Mouse (Mus musculus): Measurements from ENCODE around the gene Mbd3. TPM values are rescaled to one million over a fixed set of nuclear protein-coding genes. Genes with fewer than 3 reads are reported as not detected.

Gene Mbd3
- total and polyA plus RNA-seq, 3 experiments = 48.7 to 131 (median 67.0) TPM

- in situ Hi-C loops (cut with MboI; ENCODE audit: low pct_ligation_motif_present, low pct_unique_long_range_greater_than_20kb, low sequenced_read_pairs) (loop anchor here (5.0 kb wide), 1 partner anchor 172 kb away; the partner anchor contains the start of gene Efna2), dilution Hi-C loops (cut with MboI; ENCODE audit: extremely low pct_ligation_motif_present, extremely low pct_unique_long_range_greater_than_20kb, low sequenced_read_pairs) (no loop called here)
- H3K9me3 ChIP-seq (replicated peaks; ENCODE audit: low read length) = no peaks in the 10 kb centered on the region
- DNase-seq (ENCODE audit: extremely low read depth) = no peak
- no peak for TF ChIP-seq E2F4 (IDR thresholded peaks at IDR 0.05; ENCODE audit: insufficient replicate concordance, low read depth, low read length)
- TF ChIP-seq ETS1 (conservative IDR thresholded peaks at IDR 0.05; ENCODE audit: low read depth, low read length) = no peak
- no peak overlapping the region for H3K27ac ChIP-seq (ENCODE audit: insufficient read depth, low read depth)
- H3K36me3 ChIP-seq (replicated peaks in 1 of 2; ENCODE audit: control insufficient read depth in 1 of 2, insufficient read depth in 1 of 2, low read length in 1 of 2) = no peaks in the 10 kb centered on the region
- no peaks in the 10 kb centered on the region for H3K79me2 ChIP-seq (replicated peaks; ENCODE audit: control insufficient read depth, extremely low read depth, insufficient read depth, poor library complexity, severe bottlenecking)
- H3K9ac ChIP-seq (ENCODE audit: insufficient read depth, low read depth) = no peak overlapping the region
- no peak overlapping the region for H3K4me3 ChIP-seq (replicated peaks in 1 of 3; ENCODE audit: low read depth in 2 of 3, low read length in 2 of 3, poor library complexity in 1 of 3)
- H3K4me2 ChIP-seq (ENCODE audit: insufficient read depth, low read depth, poor library complexity, severe bottlenecking) = no peak overlapping the region
- H3K4me1 ChIP-seq (ENCODE audit: control insufficient read depth in 1 of 2, insufficient read depth in 2 of 2) = peaks cover 3 to 10% of the 10 kb centered on the region in 2 experiments
- peaks cover 85% of the 10 kb centered on the region for H3K27me3 ChIP-seq (replicated peaks)
These were observed 50.4 kb downstream of the Mbd3 start for GRCm38 (mm10) chr10:80348981-80349380.

GRCm38 (mm10) chr10:80348244-80348781 lies 51.0 kb downstream of the Mbd3 start, which contains the start of gene Adamtsl5:
Adamtsl5 (minus strand) TSS chr10:80348412.
- Histone ChIP-seq H3K9me3 (replicated peaks; ENCODE audit: low read length) (peaks cover 2% of the 10 kb centered on the region), H3K4me2 (ENCODE audit: insufficient read depth, low read depth, poor library complexity, severe bottlenecking) (peak within 1 kb of the TSS; percentile 72), H3K79me2 (replicated peaks; ENCODE audit: control insufficient read depth, extremely low read depth, insufficient read depth, poor library complexity, severe bottlenecking) (no peaks in the 10 kb centered on the region), H3K9ac (ENCODE audit: insufficient read depth, low read depth) (peak within 1 kb of the TSS; percentile 41), H3K27ac (ENCODE audit: insufficient read depth, low read depth) (no peak within 1 kb of the TSS), H3K27me3 (replicated peaks) (peaks cover 80% of the 10 kb centered on the region), H3K36me3 (replicated peaks in 1 of 2; ENCODE audit: control insufficient read depth in 1 of 2, insufficient read depth in 1 of 2, low read length in 1 of 2) (no peaks in the 10 kb centered on the region), H3K4me1 (ENCODE audit: control insufficient read depth in 1 of 2, insufficient read depth in 2 of 2) (peaks cover 3 to 10% of the 10 kb centered on the region in 2 experiments), H3K4me3 (replicated peaks in 1 of 3; ENCODE audit: low read depth in 2 of 3, low read length in 2 of 3, poor library complexity in 1 of 3) (peak within 1 kb of the TSS; percentile 40 to 63 (median 40))
- in situ Hi-C loops (cut with MboI; ENCODE audit: low pct_ligation_motif_present, low pct_unique_long_range_greater_than_20kb, low sequenced_read_pairs) = loop anchor here (5.0 kb wide), 1 partner anchor 171 kb away; the partner anchor contains the start of gene Efna2
- DNase-seq (ENCODE audit: extremely low read depth) = peak; percentile 55
- dilution Hi-C loops (cut with MboI; ENCODE audit: extremely low pct_ligation_motif_present, extremely low pct_unique_long_range_greater_than_20kb, low sequenced_read_pairs) = no loop called here
- no peak for TF ChIP-seq SIN3A (IDR thresholded peaks at IDR 0.05; ENCODE audit: low read length)
- 0 out of 2 replicates have a peak, but pooled peaks have one; percentile 19 for TF ChIP-seq TCF12 (IDR thresholded peaks at IDR 0.05; ENCODE audit: low read depth, low read length)
- TF ChIP-seq CTCF (conservative IDR thresholded peaks at IDR 0.05 in 1 of 2, IDR thresholded peaks at IDR 0.05 in 1 of 2; ENCODE audit: low read depth in 2 of 2, low read length in 2 of 2) = peak; percentile 20 to 92; a peak in 2 of 4 replicates
- TF ChIP-seq NELFE (IDR thresholded peaks at IDR 0.05; ENCODE audit: low read depth, low read length) = no peak
- TF ChIP-seq RCOR1 (conservative IDR thresholded peaks at IDR 0.05; ENCODE audit: low read depth, low read length) = no peak
- no peak for TF ChIP-seq ZKSCAN1 (IDR thresholded peaks at IDR 0.05; ENCODE audit: borderline replicate concordance, low read depth, low read length)
- TF ChIP-seq SMC3 (IDR thresholded peaks at IDR 0.05; ENCODE audit: low read depth, low read length) = peak; percentile 69
- TF ChIP-seq RAD21 (IDR thresholded peaks at IDR 0.05; ENCODE audit: low read depth, low read length) = peak; percentile 82
- no peak for TF ChIP-seq PAX5 (IDR thresholded peaks at IDR 0.05; ENCODE audit: low read length)
- no peak for TF ChIP-seq UBTF (IDR thresholded peaks at IDR 0.05; ENCODE audit: low read depth, low read length)
- no peak for TF ChIP-seq MAX (IDR thresholded peaks at IDR 0.05; ENCODE audit: low read length)
- TF ChIP-seq CHD2 (IDR thresholded peaks at IDR 0.05; ENCODE audit: low read length) = no peak
- no peak for TF ChIP-seq MYC (IDR thresholded peaks at IDR 0.05; ENCODE audit: low read depth, low read length)
- TF ChIP-seq POLR2AphosphoS2 (IDR thresholded peaks at IDR 0.05; ENCODE audit: low read depth, low read length) = no peak
- peak; percentile 49 for TF ChIP-seq ELF1 (IDR thresholded peaks at IDR 0.05; ENCODE audit: low read depth, low read length)
- peak; percentile 37; the same call in 1 of the 2 replicates for TF ChIP-seq POLR2A (IDR thresholded peaks at IDR 0.05; ENCODE audit: low read depth, low read length)
- 0 out of 2 replicates have a peak, but pooled peaks have one; percentile 35 for TF ChIP-seq ZC3H11A (IDR thresholded peaks at IDR 0.05; ENCODE audit: low read depth, low read length)
- TF ChIP-seq MAZ (IDR thresholded peaks at IDR 0.05; ENCODE audit: low read depth, low read length) = peak; percentile 73; the same call in 1 of the 2 replicates
- 0 out of 2 replicates have a peak, but pooled peaks have one; percentile 24 for TF ChIP-seq NRF1 (IDR thresholded peaks at IDR 0.05; ENCODE audit: low read depth, low read length)
- TF ChIP-seq IRF4 (IDR thresholded peaks at IDR 0.05; ENCODE audit: low read depth, low read length) = peak; percentile 48; the same call in 1 of the 2 replicates
- 0 out of 2 replicates have a peak, but pooled peaks have one; percentile 12 for TF ChIP-seq MEF2A (IDR thresholded peaks at IDR 0.05; ENCODE audit: borderline replicate concordance, low read depth, low read length)
